Mouse (Mus musculus) CD4-positive naive resting alpha-beta T cell, adult 76 days (primary cell): Measurements from ENCODE around the gene BC049352. TPM values are rescaled to one million over a fixed set of nuclear protein-coding genes. Genes with fewer than 3 reads are reported as not detected.

Experiments used
- total RNA-seq: library from RNA; stranded (reverse); gene quantifications from one replicate; pipeline ENCODE4 v1.2.4, GENCODE M21; 2023

BC049352 gene
- not detected for total RNA-seq

GRCm38 (mm10) chr9:45181770-45182169 is at the start of gene BC049352:
Gene BC049352 (plus strand): TSS chr9:45182007.

GRCm38 (mm10) chr9:45138191-45139032 is 43.4 kb upstream of the BC049352 start, which contains the start of gene Scn4b:
Gene Scn4b (plus strand): TSS chr9:45138395.

GRCm38 (mm10) chr9:45203797-45204410 is 22.1 kb downstream of the BC049352 start, which contains the start of gene Tmprss4:
Gene Tmprss4 (minus strand): TSS chr9:45204092.

GRCm38 (mm10) chr9:45268597-45269325 is 87.0 kb downstream of the BC049352 start, which contains the start of gene Il10ra:
Gene Il10ra (minus strand): TSS chr9:45269149.

Other genes starting within 250 kb of the BC049352 start
- 94.2 TPM for gene Ube4a, start 216.4 kb upstream of the BC049352 start, total RNA-seq
- gene Cd3g, start 201.6 kb upstream of the BC049352 start, total RNA-seq = 393 TPM
- gene Cd3d, start 200.2 kb upstream of the BC049352 start, total RNA-seq = 357 TPM
- gene Cd3e, start 172.4 kb upstream of the BC049352 start, total RNA-seq = 690 TPM
- gene Mpzl2, start 142.2 kb upstream of the BC049352 start, total RNA-seq = 0.26 TPM
- 19.8 TPM for gene Mpzl3, start 126.8 kb upstream of the BC049352 start, total RNA-seq
- 6.9 TPM for gene Jaml, start 102.8 kb upstream of the BC049352 start, total RNA-seq
- 0.15 TPM for gene Scn2b, start 64.2 kb upstream of the BC049352 start, total RNA-seq
- not detected for gene Scn4b, start 43.6 kb upstream of the BC049352 start, total RNA-seq
- not detected for gene Tmprss4, start 22.1 kb downstream of the BC049352 start, total RNA-seq
- gene Il10ra, start 87.1 kb downstream of the BC049352 start, total RNA-seq = 25.2 TPM
- not detected for gene Tmprss13, start 137.1 kb downstream of the BC049352 start, total RNA-seq
- not detected for gene Fxyd6, start 188.2 kb downstream of the BC049352 start, total RNA-seq
- gene Fxyd2, start 217.7 kb downstream of the BC049352 start, total RNA-seq = not detected
- gene Dscaml1, start 244.6 kb downstream of the BC049352 start, total RNA-seq = not detected